Mouse (Mus musculus) testis, adult 2 months (tissue): Measurements from ENCODE around the gene 4930404N11Rik.

Experiments used
- CTCF ChIP-seq: fragments of 200-500 bp; IDR thresholded peaks from 2 replicates; pipeline ENCODE4 v1.5.1; 2012; ENCODE audit warnings: low read depth, mild to moderate bottlenecking, inconsistent platforms, low read length, moderate library complexity; ENCODE audit not compliant: control insufficient read depth, insufficient read depth, insufficient replicate concordance
- POLR2A ChIP-seq: fragments of 200-500 bp; IDR thresholded peaks from 2 replicates; pipeline ENCODE4 v1.6.1; 2012; ENCODE audit warnings: low read depth, mild to moderate bottlenecking, inconsistent platforms, low read length, moderate library complexity; ENCODE audit not compliant: control insufficient read depth

DNA sequence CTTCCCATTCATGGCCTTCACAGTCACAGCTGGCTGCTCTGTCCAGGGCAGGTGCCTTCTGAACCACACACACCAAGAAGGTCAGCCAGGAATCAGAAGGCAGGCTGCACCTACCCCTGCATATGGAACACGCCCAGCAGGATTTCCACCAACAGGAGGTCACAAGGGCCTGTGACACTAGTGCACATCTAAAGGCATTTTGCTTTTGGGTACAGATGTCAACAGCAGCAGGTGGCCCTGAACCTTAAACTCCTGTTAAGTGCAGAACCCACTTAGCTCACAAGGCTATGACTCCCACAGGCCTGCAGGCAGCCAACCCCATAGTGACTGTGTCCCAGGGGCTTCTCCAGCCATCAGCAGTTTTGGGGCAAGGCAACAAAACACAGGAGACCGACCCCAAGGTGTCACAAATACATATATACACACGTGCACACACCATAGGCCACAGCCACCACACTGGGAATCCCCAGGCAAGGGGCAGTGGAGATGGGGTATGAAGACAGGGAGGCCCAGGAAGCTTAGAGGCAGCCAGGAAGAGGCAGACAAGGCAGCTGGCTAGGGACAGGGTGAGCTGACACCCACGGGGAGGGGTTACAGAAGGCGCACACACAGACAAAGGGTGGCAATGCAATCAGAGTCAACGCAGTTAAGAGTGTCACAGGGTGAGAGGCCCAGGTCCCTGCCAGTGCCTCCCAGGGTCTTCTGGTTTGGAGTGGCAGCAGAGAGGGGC is 1.0 kb upstream of the 4930404N11Rik start:
- peak; percentile 29; the same call in 1 of the 2 replicates for TF ChIP-seq POLR2A
- TF ChIP-seq CTCF, result no peak
